Comparison of ENCODE assay signal across 25 mouse cellular contexts in genomic region chr13:56580450-56580849, GRCm38 (mm10). TPM values are rescaled to one million over a fixed set of nuclear protein-coding genes. Genes with fewer than 3 reads are reported as not detected.
DNase-seq lines count a peak whose midpoint lies in the region; ATAC-seq and TF ChIP-seq lines count a peak whose summit lies in the region.
"Had no signal": no experiment of that assay in that cellular context is flagged by ENCODE, and none has a peak within 500 bp of the region (broad histone marks: within the 10 kb centered on the region; RNA-seq: fewer than 3 reads in every experiment).

No protein-coding gene starts in this region.

- no peak for DNase-seq in heart, embryonic 10.5 days (ENCODE audit: low spot score)
- DNase-seq in heart, postnatal 4 days, result no peak
- DNase-seq in layer of hippocampus, adult 9-11 months, result peak; percentile 11
- DNase-seq in layer of hippocampus, adult 2 months (ENCODE audit: low spot score in 2 of 2), result no peak
- no peak for DNase-seq in embryonic facial prominence, embryonic 11.5 days (ENCODE audit: low spot score)
- DNase-seq in embryo, embryonic 11 days, result no peak
- DNase-seq in B cell, adult 2 months, result no peak
- DNase-seq: adrenal gland, postnatal 25 days; cerebellum, adult 2 months; cerebellum, postnatal 36 days; gastrocnemius, postnatal 25 days; liver; midbrain, embryonic 14.5 days had no signal

- no peak for ATAC-seq in embryonic facial prominence, embryonic 11.5 days (replicated peaks; ENCODE audit: insufficient number of reproducible peaks, low FRiP score, low TSS enrichment, low read depth)
- ATAC-seq in limb, embryonic 12.5 days (ENCODE audit: insufficient number of reproducible peaks, insufficient read depth, low FRiP score, low TSS enrichment, low read depth), result no peak
- ATAC-seq: intestine, embryonic 16.5 days; lung, postnatal 0 days had no signal

- no peak overlapping the region for H3K4me3 ChIP-seq in heart, embryonic 10.5 days
- H3K4me3 ChIP-seq in layer of hippocampus, adult 2 months, result no peak overlapping the region
- H3K4me3 ChIP-seq in embryonic facial prominence, embryonic 11.5 days (ENCODE audit: low read depth, low read length), result no peak overlapping the region
- no peak overlapping the region for H3K4me3 ChIP-seq in limb, embryonic 12.5 days (replicated peaks)
- H3K4me3 ChIP-seq: hindbrain, embryonic 15.5 days; left cerebral cortex, adult 2 months; myocyte had no signal

- H3K27ac ChIP-seq in heart, embryonic 10.5 days, result peak overlapping the region; percentile 83; the same call in 1 of the 2 replicates
- no peak overlapping the region for H3K27ac ChIP-seq in layer of hippocampus, adult 2 months
- H3K27ac ChIP-seq in embryonic facial prominence, embryonic 11.5 days (replicated peaks; ENCODE audit: low read depth, low read length), result peak overlapping the region; percentile 93; the same call in 1 of the 2 replicates
- H3K27ac ChIP-seq in limb, embryonic 12.5 days, result peak overlapping the region; percentile 98
- H3K27ac ChIP-seq: hindbrain, embryonic 15.5 days; left cerebral cortex, adult 2 months had no signal

- no peaks in the 10 kb centered on the region for H3K36me3 ChIP-seq in heart, embryonic 10.5 days
- no peaks in the 10 kb centered on the region for H3K36me3 ChIP-seq in embryonic facial prominence, embryonic 11.5 days (replicated peaks; ENCODE audit: control insufficient read depth, insufficient read depth, low read depth, low read length)
- H3K36me3 ChIP-seq in limb, embryonic 12.5 days, result no peaks in the 10 kb centered on the region
- H3K36me3 ChIP-seq: hindbrain, embryonic 15.5 days had no signal

- H3K4me2 ChIP-seq in embryonic facial prominence, embryonic 11.5 days (ENCODE audit: low read depth, low read length), result no peak overlapping the region
- no peak overlapping the region for H3K4me2 ChIP-seq in limb, embryonic 12.5 days
- H3K4me2 ChIP-seq: hindbrain, embryonic 15.5 days had no signal

- peaks cover 36% of the 10 kb centered on the region for H3K4me1 ChIP-seq in heart, embryonic 10.5 days
- H3K4me1 ChIP-seq in embryonic facial prominence, embryonic 11.5 days (ENCODE audit: control insufficient read depth, insufficient read depth, low read length), result peaks cover 4% of the 10 kb centered on the region
- peaks cover 59% of the 10 kb centered on the region for H3K4me1 ChIP-seq in limb, embryonic 12.5 days (replicated peaks)

- no peaks in the 10 kb centered on the region for H3K27me3 ChIP-seq in heart, embryonic 10.5 days (ENCODE audit: insufficient read depth, poor library complexity, severe bottlenecking)
- no peaks in the 10 kb centered on the region for H3K27me3 ChIP-seq in embryonic facial prominence, embryonic 11.5 days (ENCODE audit: control insufficient read depth, insufficient read depth, low read length)
- H3K27me3 ChIP-seq in limb, embryonic 12.5 days, result no peaks in the 10 kb centered on the region
- H3K27me3 ChIP-seq: hindbrain, embryonic 15.5 days had no signal

- no peak for TF ChIP-seq CTCF in layer of hippocampus, adult 2 months (conservative IDR thresholded peaks at IDR 0.05)

- no peak overlapping the region for H3K9ac ChIP-seq in embryonic facial prominence, embryonic 11.5 days (replicated peaks; ENCODE audit: low read length)
- H3K9ac ChIP-seq in limb, embryonic 12.5 days (replicated peaks), result no peak overlapping the region
- H3K9ac ChIP-seq: hindbrain, embryonic 15.5 days had no signal

- 84% methylated on average over 5 of the region's 5 CpGs for WGBS in heart, embryonic 10.5 days
- 71% methylated on average over 5 of the region's 5 CpGs for WGBS in embryonic facial prominence, embryonic 11.5 days
- 86% methylated on average over 5 of the region's 5 CpGs for WGBS in limb, embryonic 12.5 days

- no peaks in the 10 kb centered on the region for H3K9me3 ChIP-seq in heart, embryonic 10.5 days
- no peaks in the 10 kb centered on the region for H3K9me3 ChIP-seq in embryonic facial prominence, embryonic 11.5 days (replicated peaks; ENCODE audit: control insufficient read depth, low read length)
- H3K9me3 ChIP-seq in limb, embryonic 12.5 days, result no peaks in the 10 kb centered on the region
- H3K9me3 ChIP-seq: hindbrain, embryonic 15.5 days had no signal

RNA-seq across cellular contexts. Expression of gene Tgfbi, which starts 28.9 kb away (rescaled TPM):
- 50.4 and 66.2 TPM in 2 replicates for polyA plus RNA-seq in heart, embryonic 10.5 days (2016; fragmentation: Nextera tagmentation; extraction: Ambion mirVana)
- total RNA-seq in heart, postnatal 4 days (2021), result 10 to 100 TPM; 20.0 to 24.1 TPM
- 1 to 10 TPM; 3.1 to 3.8 TPM for total RNA-seq in layer of hippocampus, adult 2 months (2021)
- polyA plus RNA-seq in embryonic facial prominence, embryonic 11.5 days (2014; fragmentation: Nextera tagmentation; extraction: Ambion mirVana), result 85.8 and 93.6 TPM in 2 replicates
- 111 and 113 TPM in 2 replicates for polyA plus RNA-seq in limb, embryonic 12.5 days (2016; fragmentation: Nextera tagmentation; extraction: Ambion mirVana)

RNA-seq across cellular contexts. Expression of gene Lect2, which starts 32.1 kb away (rescaled TPM):
- polyA plus RNA-seq in heart, embryonic 10.5 days (2016; fragmentation: Nextera tagmentation; extraction: Ambion mirVana), result 0.41 and 8.8 TPM in 2 replicates
- not detected for total RNA-seq in heart, postnatal 4 days (2021)
- not detected for total RNA-seq in layer of hippocampus, adult 2 months (2021)
- not detected in 2 replicates for polyA plus RNA-seq in embryonic facial prominence, embryonic 11.5 days (2014; fragmentation: Nextera tagmentation; extraction: Ambion mirVana)
- not detected in 2 replicates for polyA plus RNA-seq in limb, embryonic 12.5 days (2016; fragmentation: Nextera tagmentation; extraction: Ambion mirVana)
- total RNA-seq: gastrocnemius, postnatal 25 days; heart, adult 8-10 months; left cerebral cortex, adult 2 months; neutrophil, adult 5-6 weeks had no signal
- polyA plus RNA-seq: cerebellum, adult 2 months; forebrain, embryonic 11.5 days; frontal cortex, adult 2 months; heart, embryonic 16.5 days; lung, postnatal 0 days; midbrain, embryonic 14.5 days; myocyte; thymus, postnatal 0 days had no signal

RNA-seq across cellular contexts. Expression of gene Fbxl21, which starts 58.2 kb away (rescaled TPM):
- 1.1 TPM in 2 replicates for polyA plus RNA-seq in heart, embryonic 10.5 days (2016; fragmentation: Nextera tagmentation; extraction: Ambion mirVana)
- total RNA-seq in heart, postnatal 4 days (2021), result under 1 TPM; 0.72 to 0.88 TPM
- 1 to 10 TPM; 5.5 to 8.2 TPM for total RNA-seq in layer of hippocampus, adult 2 months (2021)
- polyA plus RNA-seq in embryonic facial prominence, embryonic 11.5 days (2014; fragmentation: Nextera tagmentation; extraction: Ambion mirVana), result 2.8 and 3.7 TPM in 2 replicates
- 2.8 TPM in 2 replicates for polyA plus RNA-seq in limb, embryonic 12.5 days (2016; fragmentation: Nextera tagmentation; extraction: Ambion mirVana)
